Mouse (Mus musculus) olfactory bulb, adult 2 months (tissue): ENCODE results near the gene Phactr1.

Experiments
- CTCF ChIP-seq: fragments of 200-500 bp; IDR thresholded peaks from 2 replicates; pipeline ENCODE4 v1.5.1; 2012; ENCODE audit warnings: low read depth, mild to moderate bottlenecking, low read length, moderate library complexity; ENCODE audit not compliant: insufficient read depth
- POLR2A ChIP-seq: fragments of 200-500 bp; IDR thresholded peaks from 2 replicates; pipeline ENCODE4 v1.6.1; 2012; ENCODE audit warnings: mild to moderate bottlenecking, low read depth, low read length, moderate library complexity; ENCODE audit not compliant: insufficient read depth

GRCm38 (mm10) chr13:42894016-42894415 is 213.6 kb downstream of the Phactr1 start:
- TF ChIP-seq CTCF, result no peak
- no peak for TF ChIP-seq POLR2A
